Mouse (Mus musculus) embryonic stem cell, embryonic (primary cell): Measurements from ENCODE around the gene Kcna1.

ENCODE experiments used
- CTCF ChIA-PET, 4 experiments: fragments of 300-600 bp in 2 of 4; fragments of 350-600 bp in 2 of 4; sonication (Branson Sonifier 250); formaldehyde crosslinking; loops; one replicate each; lab custom pipeline; 2022; ENCODE audit warnings: inconsistent platforms in 2 of 4; lab: Charles Lee
- POLR2A ChIA-PET, 4 experiments: fragments of 300-600 bp in 2 of 4; fragments of 350-600 bp in 2 of 4; sonication (Branson Sonifier 250); formaldehyde crosslinking; loops; one replicate each; lab custom pipeline; 2022; ENCODE audit warnings: antibody characterized with exemption in 4 of 4, inconsistent platforms in 1 of 4; lab: Charles Lee

Gene Kcna1

DNA sequence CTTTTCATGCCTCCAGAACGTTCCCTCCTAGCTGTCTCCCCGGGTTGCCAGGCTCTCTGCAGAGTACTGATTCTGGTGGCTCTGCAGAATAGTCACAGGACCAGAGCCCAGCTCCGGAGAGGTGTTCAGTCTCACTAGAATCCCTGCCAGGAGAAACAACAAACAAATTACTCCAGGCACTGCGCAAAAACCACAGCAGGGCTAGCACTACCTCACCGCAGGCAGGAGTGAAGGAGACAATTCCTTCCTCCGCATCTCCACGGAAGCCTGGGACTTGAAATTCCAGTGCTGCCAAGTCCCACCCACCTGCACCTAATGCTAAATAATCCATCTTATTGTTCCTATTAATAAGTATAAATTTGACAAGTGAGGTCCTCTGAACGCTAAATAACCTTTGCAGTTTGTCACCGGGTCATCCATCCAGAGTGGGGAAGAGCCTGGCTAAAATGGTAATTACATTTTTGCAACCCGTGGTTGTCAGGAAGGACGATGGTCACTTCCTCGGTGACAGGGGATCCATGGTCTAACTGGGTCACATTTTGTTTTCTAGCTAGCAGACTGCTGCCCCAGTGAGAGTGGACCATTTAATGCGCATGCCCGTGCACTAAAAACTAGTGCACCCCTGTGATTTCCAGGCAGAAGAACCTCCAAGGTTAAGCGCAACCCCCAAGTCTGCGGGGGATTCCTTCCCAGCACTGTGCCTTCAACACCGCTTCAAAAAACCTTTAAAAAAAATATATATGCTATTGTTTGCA is 36.8 kb downstream of the Kcna1 start:
- ChIA-PET POLR2A (interaction anchor here in 1 of 4 experiments (0.6 kb wide), 1 partner anchor 390 kb away, joined by 3 read pairs; no protein-coding TSS in a partner anchor), CTCF (interaction anchor here in 1 of 4 experiments (0.6 kb wide), 1 partner anchor 947 kb away, joined by 5 read pairs; no protein-coding TSS in a partner anchor)

DNA sequence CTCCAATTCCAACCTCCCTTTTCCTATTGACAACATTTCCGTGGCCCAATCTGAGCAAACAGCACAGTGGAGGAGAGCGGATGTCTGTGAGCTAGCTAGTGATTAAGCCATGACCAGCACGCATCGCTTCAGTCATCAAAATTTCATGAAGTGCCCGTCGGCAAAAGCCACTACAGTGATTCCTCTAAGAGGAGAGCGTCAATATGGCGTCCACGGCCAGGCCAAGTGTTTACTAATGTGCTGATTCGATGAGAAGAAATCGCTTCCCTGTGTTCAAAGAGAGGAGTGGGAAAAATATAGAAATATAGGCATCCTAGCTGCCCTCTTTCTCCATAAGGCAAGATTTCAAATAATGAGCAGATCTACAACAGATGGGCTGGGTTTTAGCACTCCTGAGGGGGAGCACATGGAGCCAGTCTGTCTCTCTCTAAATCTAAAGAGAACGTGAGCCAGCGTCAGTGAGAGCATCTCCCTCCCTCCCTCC is 44.3 kb downstream of the Kcna1 start:
- POLR2A ChIA-PET: no interaction called here
- CTCF ChIA-PET: interaction anchor here in 1 of 4 experiments (0.6 kb wide), 1 partner anchor 110 kb away, joined by 3 read pairs; no protein-coding TSS in a partner anchor

DNA sequence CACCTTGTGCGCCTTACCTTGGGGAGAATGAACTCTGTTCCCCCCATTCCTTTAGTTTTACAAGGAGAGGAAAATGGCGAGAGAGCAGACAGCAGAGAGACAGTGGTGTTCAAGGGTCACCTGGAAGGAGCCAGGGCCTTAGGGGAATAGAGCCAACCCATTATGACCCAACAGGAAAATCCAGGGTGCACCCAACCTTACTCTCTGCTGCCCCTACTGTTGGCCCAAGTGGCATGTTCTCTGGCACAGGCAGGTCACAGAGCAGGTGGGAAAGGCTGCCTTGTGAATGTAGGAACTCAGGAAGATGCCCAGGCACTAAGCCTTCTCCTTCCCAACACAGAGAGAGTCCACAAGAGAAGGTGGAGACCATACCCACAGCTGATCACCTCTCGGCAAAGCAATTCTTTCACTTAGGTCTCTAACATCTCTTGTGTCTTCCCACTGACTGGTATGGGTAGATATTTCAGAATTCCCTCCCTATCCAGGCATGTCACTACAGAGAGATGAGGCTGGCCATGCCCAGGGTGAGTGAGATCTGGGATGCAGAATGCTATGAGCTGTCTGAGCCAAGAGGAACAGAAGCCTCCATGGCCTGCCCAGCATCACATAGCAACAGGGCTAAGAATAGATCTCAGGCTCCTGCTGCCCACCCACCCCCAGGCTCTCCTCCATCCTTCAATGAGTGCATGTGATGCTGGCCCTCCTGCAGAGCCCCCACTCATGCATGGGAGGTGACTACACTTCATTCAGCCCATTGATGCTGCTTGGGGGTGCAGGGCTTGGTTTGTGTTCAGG is 46.8 kb downstream of the Kcna1 start:
- CTCF ChIA-PET: no interaction called here
- POLR2A ChIA-PET: no interaction called here

DNA sequence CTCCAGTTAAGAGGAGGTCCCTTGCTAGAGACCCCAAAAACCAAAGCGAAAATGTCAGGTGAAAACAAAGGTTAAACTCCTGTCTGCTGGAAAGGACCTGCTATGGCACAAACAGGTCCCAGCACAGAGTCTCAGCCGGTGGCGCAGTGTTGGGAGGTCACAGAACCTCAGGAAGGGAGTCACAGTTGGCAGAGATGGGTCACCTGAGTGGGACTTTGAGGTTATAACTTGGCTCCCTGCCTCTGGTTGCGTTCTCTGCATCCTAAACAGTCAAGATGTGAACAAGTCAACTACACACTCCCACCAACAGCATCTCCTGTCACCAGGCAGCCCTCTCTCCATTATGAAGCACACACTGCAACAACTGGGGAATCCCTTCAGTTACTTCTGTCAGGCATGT is 48.4 kb downstream of the Kcna1 start:
- ChIA-PET POLR2A (no interaction called here), CTCF (no interaction called here)

DNA sequence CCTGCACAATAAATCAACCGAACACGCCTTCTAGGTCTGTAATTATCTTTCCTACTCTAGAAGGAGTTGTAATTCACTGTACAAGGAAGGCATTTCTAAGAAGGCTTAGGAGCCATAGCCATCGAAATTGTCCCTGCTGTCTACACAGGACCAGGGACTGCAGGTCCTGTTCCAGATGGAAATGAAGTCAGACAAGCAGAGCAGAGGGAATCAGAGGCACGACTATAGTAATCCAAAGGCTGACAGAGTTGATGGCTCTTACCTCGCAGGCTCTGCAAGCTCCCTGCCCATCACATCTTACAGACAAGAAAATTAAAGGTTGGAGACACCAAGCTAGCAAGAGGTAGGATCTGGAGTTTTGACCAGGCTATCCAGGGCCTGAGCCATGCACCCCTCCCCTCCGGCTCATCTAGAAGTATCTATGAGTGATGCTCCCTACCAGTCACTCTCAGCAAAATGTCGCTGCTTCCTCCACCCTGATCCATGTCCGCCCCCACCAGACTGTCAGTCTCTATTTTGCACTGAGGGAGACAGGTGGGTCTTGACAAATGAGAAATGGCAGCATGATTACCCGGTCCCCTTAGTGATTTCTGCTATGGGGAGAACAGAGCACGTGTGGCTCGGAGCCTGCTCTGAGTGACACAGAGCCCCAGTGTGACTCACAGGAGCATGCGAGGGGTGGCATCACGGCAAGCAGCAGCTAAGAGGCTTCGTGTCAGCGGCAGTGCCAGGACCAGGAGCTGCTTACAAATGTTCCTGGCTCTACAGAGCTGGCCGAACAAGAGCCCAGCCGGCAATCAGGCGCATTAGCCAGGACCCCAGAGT is 50.2 kb downstream of the Kcna1 start:
- ChIA-PET POLR2A (no interaction called here), CTCF (no interaction called here)

DNA sequence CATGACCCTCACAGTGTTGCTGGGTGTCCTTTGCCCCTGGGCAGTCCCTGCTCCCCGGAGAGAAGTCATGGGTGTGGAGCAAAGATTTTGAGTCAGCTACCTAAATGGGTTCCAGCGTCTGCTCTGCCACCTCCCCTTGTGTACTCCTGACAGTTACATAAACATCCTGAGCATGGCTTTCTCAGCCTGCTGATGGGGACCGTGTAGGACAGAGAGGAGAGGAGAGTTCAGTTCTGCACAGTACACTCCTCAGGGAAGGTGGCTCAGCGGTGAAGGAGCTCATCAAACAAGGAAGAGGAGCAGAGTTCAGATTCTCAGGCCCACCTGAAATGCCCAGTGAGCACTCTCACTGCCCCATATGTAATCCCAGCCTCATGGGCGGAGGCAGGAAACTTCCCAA is 51.1 kb downstream of the Kcna1 start:
- CTCF ChIA-PET: no interaction called here
- POLR2A ChIA-PET: no interaction called here

DNA sequence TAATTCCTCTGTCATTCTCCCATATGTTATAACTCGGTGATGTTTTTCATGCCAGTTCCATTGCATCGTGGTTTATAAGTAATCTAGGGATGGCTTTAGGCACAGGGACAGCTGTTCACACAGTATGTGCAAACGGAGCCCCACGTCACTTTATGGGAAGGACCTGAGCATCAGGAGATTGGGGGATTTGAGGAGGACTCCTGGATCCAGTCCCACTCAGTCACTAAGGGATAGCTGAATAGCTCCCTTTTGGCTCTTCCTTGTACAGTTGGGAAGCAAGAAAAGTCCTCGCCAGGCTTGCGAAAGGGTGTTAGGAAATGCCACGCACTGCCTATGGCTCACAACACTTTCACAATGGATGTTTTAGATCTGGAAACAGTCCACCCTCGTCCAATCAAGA is 51.8 kb downstream of the Kcna1 start:
- ChIA-PET POLR2A (no interaction called here), CTCF (interaction anchor here in 1 of 4 experiments (0.9 kb wide), 1 partner anchor 11 kb away, joined by 4 read pairs; no protein-coding TSS in a partner anchor)

DNA sequence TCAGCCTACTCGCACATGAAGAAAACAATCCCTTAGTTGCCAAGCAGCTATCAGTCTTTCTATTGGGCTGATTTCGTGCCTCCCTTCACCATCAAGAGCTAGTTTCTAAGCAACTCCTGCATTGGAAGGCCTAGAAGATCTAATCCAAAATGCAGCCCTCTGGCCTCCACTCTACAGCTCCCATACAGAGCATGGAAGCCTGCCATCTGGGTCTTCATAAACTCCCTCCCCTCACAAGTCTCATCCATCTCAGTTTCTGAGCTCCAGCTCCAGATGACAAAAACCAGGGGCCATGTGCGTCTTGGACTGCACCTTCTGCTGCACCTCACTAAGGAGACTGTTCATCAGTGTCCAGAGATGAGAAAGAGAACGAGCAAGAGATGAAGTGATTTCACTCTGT is 52.8 kb downstream of the Kcna1 start:
- POLR2A ChIA-PET: no interaction called here

More for the DNA sequence above, 52.8 kb downstream of the Kcna1 start:
- CTCF ChIA-PET: no interaction called here
